Mouse (Mus musculus) MEL (cell line): ENCODE results near the gene Lin37. TPM values are rescaled to one million over a fixed set of nuclear protein-coding genes. Genes with fewer than 3 reads are reported as not detected.

Source experiments
- DNase-seq: peaks from one replicate; pipeline ENCODE4 v3.0.0; 2011; ENCODE audit warnings: low read depth, low spot score
- H3K27ac ChIP-seq: 2 replicates; pipeline ENCODE4 v1.5.1; 2012; ENCODE audit warnings: low read depth, mild to moderate bottlenecking, control low read depth, low read length, moderate library complexity; ENCODE audit not compliant: control insufficient read depth
- H3K27me3 ChIP-seq, 2 experiments: fragments of 150-350 bp in 1 of 2; sonication (generic) in 1 of 2; 2 replicates each; pipeline ENCODE4 v1.6.1; 2012; ENCODE audit warnings: low read length in 2 of 2, mild to moderate bottlenecking in 2 of 2, improper control_type of control experiment in 1 of 2, moderate library complexity in 1 of 2; ENCODE audit not compliant: insufficient read depth in 2 of 2, control insufficient read depth in 1 of 2
- H3K36me3 ChIP-seq, 2 experiments: 2 replicates each; pipeline ENCODE4 v1.6.1; 2012 to 2014; ENCODE audit warnings: low read length in 2 of 2, improper control_type of control experiment in 1 of 2, inconsistent platforms in 1 of 2, mild to moderate bottlenecking in 1 of 2; ENCODE audit not compliant: insufficient read depth in 2 of 2, control insufficient read depth in 1 of 2
- H3K4me1 ChIP-seq, 2 experiments: fragments of 150-350 bp in 1 of 2; sonication (generic) in 1 of 2; 2 replicates each; pipeline ENCODE4 v1.6.1; 2012; ENCODE audit warnings: low read length in 2 of 2, improper control_type of control experiment in 1 of 2, mild to moderate bottlenecking in 1 of 2; ENCODE audit not compliant: insufficient read depth in 2 of 2, control insufficient read depth in 1 of 2
- H3K4me3 ChIP-seq, 2 experiments: fragments of 150-350 bp in 1 of 2; sonication (generic) in 1 of 2; 2 replicates each; pipeline ENCODE4 v1.5.1; 2012; ENCODE audit warnings: low read depth in 2 of 2, low read length in 2 of 2, mild to moderate bottlenecking in 2 of 2, moderate library complexity in 2 of 2, control low read depth in 1 of 2, improper control_type of control experiment in 1 of 2; ENCODE audit not compliant: control insufficient read depth in 1 of 2, insufficient read depth in 1 of 2
- H3K79me2 ChIP-seq: 2 replicates; pipeline ENCODE4 v1.6.1; 2012; ENCODE audit warnings: mild to moderate bottlenecking, low read length, moderate library complexity; ENCODE audit not compliant: control insufficient read depth, poor library complexity, insufficient read depth
- H3K9ac ChIP-seq: 2 replicates; pipeline ENCODE4 v1.6.1; 2012; ENCODE audit warnings: low read depth, mild to moderate bottlenecking, control low read depth, low read length, moderate library complexity; ENCODE audit not compliant: control insufficient read depth, poor library complexity, severe bottlenecking
- H3K9me3 ChIP-seq: fragments of 150-350 bp; sonication (generic); replicated peaks from 2 replicates; pipeline ENCODE4 v1.6.1; 2012; ENCODE audit warnings: mild to moderate bottlenecking, low read length, improper control_type of control experiment, moderate library complexity; ENCODE audit not compliant: insufficient read depth
- BHLHE40 ChIP-seq: IDR thresholded peaks from 2 replicates; pipeline ENCODE4 v1.6.1; 2012; ENCODE audit warnings: low read depth, mild to moderate bottlenecking, inconsistent platforms, low read length, improper control_type of control experiment, borderline replicate concordance
- E2F4 ChIP-seq: IDR thresholded peaks from 2 replicates; pipeline ENCODE4 v1.6.1; 2011; ENCODE audit warnings: low read depth, low read length, improper control_type of control experiment, borderline replicate concordance
- ETS1 ChIP-seq: IDR thresholded peaks from 2 replicates; pipeline ENCODE4 v1.6.1; 2012; ENCODE audit warnings: low read depth, mild to moderate bottlenecking, inconsistent platforms, low read length, improper control_type of control experiment, moderate library complexity
- JUND ChIP-seq: IDR thresholded peaks from 2 replicates; pipeline ENCODE4 v1.6.1; 2011; ENCODE audit warnings: low read depth, mild to moderate bottlenecking, improper control_type of control experiment, low read length
- MAX ChIP-seq: IDR thresholded peaks from 2 replicates; pipeline ENCODE4 v1.6.1; 2011; ENCODE audit warnings: low read length, improper control_type of control experiment
- MXI1 ChIP-seq: IDR thresholded peaks from 2 replicates; pipeline ENCODE4 v1.6.1; 2011; ENCODE audit warnings: mild to moderate bottlenecking, low read depth, low read length, improper control_type of control experiment
- NRF1 ChIP-seq: IDR thresholded peaks from 2 replicates; pipeline ENCODE4 v1.6.1; 2014; ENCODE audit warnings: low read depth, mild to moderate bottlenecking, inconsistent platforms, low read length, improper control_type of control experiment, moderate library complexity; ENCODE audit not compliant: poor library complexity, insufficient read depth, severe bottlenecking
- RAD21 ChIP-seq: IDR thresholded peaks from 2 replicates; pipeline ENCODE4 v1.6.1; 2011; ENCODE audit warnings: mild to moderate bottlenecking, low read depth, low read length, improper control_type of control experiment
- RCOR1 ChIP-seq: IDR thresholded peaks from 2 replicates; pipeline ENCODE4 v1.6.1; 2012; ENCODE audit warnings: low read depth, mild to moderate bottlenecking, inconsistent platforms, low read length, improper control_type of control experiment
- TCF12 ChIP-seq: IDR thresholded peaks from 2 replicates; pipeline ENCODE4 v1.6.1; 2014; ENCODE audit warnings: low read depth, mild to moderate bottlenecking, inconsistent platforms, low read length, improper control_type of control experiment, moderate library complexity
- USF1 ChIP-seq: IDR thresholded peaks from 2 replicates; pipeline ENCODE4 v1.6.1; 2014; ENCODE audit warnings: low read depth, mild to moderate bottlenecking, inconsistent platforms, low read length, improper control_type of control experiment, moderate library complexity
- polyA plus RNA-seq, 2 experiments: library from polyadenylated mRNA; stranded (reverse) in 1 of 2; unstranded in 1 of 2; fragments of >175 nt in 1 of 2; fragments of >200 nt in 1 of 2; gene quantifications; 2 replicates each; pipeline versions ENCODE4 v1.2.1 to v1.2.4; 2012; ENCODE audit warnings: low replicate concordance in 2 of 2, low read depth in 1 of 2; ENCODE audit not compliant: insufficient read length in 2 of 2, insufficient read depth in 1 of 2, missing spikeins in 1 of 2
- total RNA-seq: library from RNA; depleted of rRNA; stranded (reverse); fragments of 300-350 nt; gene quantifications from 2 replicates; pipeline ENCODE4 v1.2.3, GENCODE M21; 2012; rRNA removed

Gene Lin37
- total and polyA plus RNA-seq, 3 experiments, result 10.9 to 49.8 TPM; not detected in 1

- Histone ChIP-seq H3K4me3 (no peak overlapping the region), H3K36me3 (no peaks in the 10 kb centered on the region), H3K4me1 (no peaks in the 10 kb centered on the region), H3K27me3 (peaks cover 0 to 2% of the 10 kb centered on the region in 2 experiments; a peak in 1 of 4 replicates), H3K9ac (no peak overlapping the region), H3K27ac (no peak overlapping the region), H3K79me2 (no peaks in the 10 kb centered on the region), H3K9me3 (no peaks in the 10 kb centered on the region)
- no peak for DNase-seq
- TF ChIP-seq RCOR1, result no peak
- peak; percentile 43; the same call in 1 of the 2 replicates for TF ChIP-seq USF1
Measured at GRCm38 (mm10) chr7:30515003-30515760, 44.5 kb downstream of the Lin37 start.

- peaks cover 0 to 2% of the 10 kb centered on the region in 2 experiments; a peak in 1 of 4 replicates for H3K27me3 ChIP-seq
- no peaks in the 10 kb centered on the region for H3K9me3 ChIP-seq
- TF ChIP-seq TCF12, result no peak
- no peak for TF ChIP-seq RAD21
- no peak for TF ChIP-seq MXI1
- no peak for TF ChIP-seq NRF1
- TF ChIP-seq MAX, result no peak
- TF ChIP-seq USF1, result no peak
- no peak for TF ChIP-seq E2F4
- TF ChIP-seq JUND, result no peak
- no peak for TF ChIP-seq BHLHE40
- TF ChIP-seq ETS1, result no peak
- TF ChIP-seq, all 39 proteins: peak for 0
- no peak overlapping the region for H3K27ac ChIP-seq
- DNase-seq, result no peak
- no peaks in the 10 kb centered on the region for H3K4me1 ChIP-seq
- no peaks in the 10 kb centered on the region for H3K36me3 ChIP-seq
- H3K4me3 ChIP-seq, result no peak overlapping the region
- no peaks in the 10 kb centered on the region for H3K79me2 ChIP-seq
- H3K9ac ChIP-seq, result no peak overlapping the region
Measured at GRCm38 (mm10) chr7:30508061-30508460, 51.6 kb downstream of the Lin37 start.

Other genes with a start within 250 kb of the Lin37 start
Only the 30 nearest of the 33 such genes appear.
- gene Lrfn3, start 197.1 kb downstream of the Lin37 start, total RNA-seq, result not detected in 2 replicates
- gene Lrfn3, start 197.1 kb downstream of the Lin37 start, polyA plus RNA-seq, result not detected
- 2.8 and 3.9 TPM in 2 replicates for gene Tyrobp, start 146.1 kb downstream of the Lin37 start, total RNA-seq
- gene Tyrobp, start 146.1 kb downstream of the Lin37 start, polyA plus RNA-seq, result 10 to 100 TPM in 1 of 2 experiments, not detected in 1; 13.6 TPM
- 7.1 and 15.5 TPM in 2 replicates for gene Hcst, start 140.0 kb downstream of the Lin37 start, total RNA-seq
- 10 to 100 TPM in 1 of 2 experiments, not detected in 1; 28.1 TPM for gene Hcst, start 140.0 kb downstream of the Lin37 start, polyA plus RNA-seq
- 6.2 and 7.0 TPM in 2 replicates for gene Nfkbid, start 138.1 kb downstream of the Lin37 start, total RNA-seq
- gene Nfkbid, start 138.1 kb downstream of the Lin37 start, polyA plus RNA-seq, result 10 to 100 TPM in 1 of 2 experiments, not detected in 1; 16.7 TPM
- gene Aplp1, start 114.3 kb downstream of the Lin37 start, total RNA-seq, result 1.5 and 1.9 TPM in 2 replicates
- 1 to 10 TPM in 1 of 2 experiments, not detected in 1; 7.1 TPM for gene Aplp1, start 114.3 kb downstream of the Lin37 start, polyA plus RNA-seq
- not detected in 2 replicates for gene Kirrel2, start 102.1 kb downstream of the Lin37 start, total RNA-seq
- not detected for gene Kirrel2, start 102.1 kb downstream of the Lin37 start, polyA plus RNA-seq
- gene Nphs1, start 101.5 kb downstream of the Lin37 start, total RNA-seq, result 1.3 and 2.3 TPM in 2 replicates
- 1 to 10 TPM in 1 of 2 experiments, not detected in 1; 1.2 TPM for gene Nphs1, start 101.5 kb downstream of the Lin37 start, polyA plus RNA-seq
- gene Prodh2, start 66.2 kb downstream of the Lin37 start, total RNA-seq, result not detected in 2 replicates
- not detected for gene Prodh2, start 66.2 kb downstream of the Lin37 start, polyA plus RNA-seq
- 1.8 and 2.4 TPM in 2 replicates for gene Arhgap33, start 24.8 kb downstream of the Lin37 start, total RNA-seq
- 10 to 100 TPM in 1 of 2 experiments, not detected in 1; 22.3 TPM for gene Arhgap33, start 24.8 kb downstream of the Lin37 start, polyA plus RNA-seq
- gene Hspb6, start 7.7 kb downstream of the Lin37 start, total RNA-seq, result 1.2 and 1.5 TPM in 2 replicates
- 10 to 100 TPM in 1 of 2 experiments, not detected in 1; 12.4 TPM for gene Hspb6, start 7.7 kb downstream of the Lin37 start, polyA plus RNA-seq
- 2.3 and 2.4 TPM in 2 replicates for gene Proser3, start 7.5 kb downstream of the Lin37 start, total RNA-seq
- gene Proser3, start 7.5 kb downstream of the Lin37 start, polyA plus RNA-seq, result 1 to 10 TPM in 1 of 2 experiments, not detected in 1; 8.9 TPM
- gene U2af1l4, start 3.5 kb upstream of the Lin37 start, total RNA-seq, result 67.2 and 74.2 TPM in 2 replicates
- 10 to 100 TPM in 1 of 2 experiments, not detected in 1; 72.5 TPM for gene U2af1l4, start 3.5 kb upstream of the Lin37 start, polyA plus RNA-seq
- 1.4 and 1.9 TPM in 2 replicates for gene Gm49396, start 3.5 kb upstream of the Lin37 start, total RNA-seq
- gene Gm49396, start 3.5 kb upstream of the Lin37 start, polyA plus RNA-seq, result 1 to 10 TPM in 1 of 2 experiments, not detected in 1; 4.2 TPM
- gene Psenen, start 3.8 kb upstream of the Lin37 start, total RNA-seq, result 43.0 and 60.8 TPM in 2 replicates
- gene Psenen, start 3.8 kb upstream of the Lin37 start, polyA plus RNA-seq, result 100 to 1,000 TPM in 1 of 2 experiments, not detected in 1; 157 TPM
- gene Igflr1, start 5.6 kb upstream of the Lin37 start, total RNA-seq, result 1.3 and 1.7 TPM in 2 replicates
- 1 to 10 TPM in 1 of 2 experiments, not detected in 1; 3.1 TPM for gene Igflr1, start 5.6 kb upstream of the Lin37 start, polyA plus RNA-seq
- 13.2 and 15.6 TPM in 2 replicates for gene Kmt2b, start 28.9 kb upstream of the Lin37 start, total RNA-seq
- 10 to 100 TPM in 1 of 2 experiments, not detected in 1; 48.2 TPM for gene Kmt2b, start 28.9 kb upstream of the Lin37 start, polyA plus RNA-seq
- 20.1 and 25.9 TPM in 2 replicates for gene Zbtb32, start 39.1 kb upstream of the Lin37 start, total RNA-seq
- gene Zbtb32, start 39.1 kb upstream of the Lin37 start, polyA plus RNA-seq, result 10 to 100 TPM in 1 of 2 experiments, not detected in 1; 32.8 TPM
- 0.42 and 0.54 TPM in 2 replicates for gene Upk1a, start 53.0 kb upstream of the Lin37 start, total RNA-seq
- 1 to 10 TPM in 1 of 2 experiments, not detected in 1; 1.6 TPM for gene Upk1a, start 53.0 kb upstream of the Lin37 start, polyA plus RNA-seq
- gene Cox6b1, start 66.3 kb upstream of the Lin37 start, total RNA-seq, result 566 and 611 TPM in 2 replicates
- gene Cox6b1, start 66.3 kb upstream of the Lin37 start, polyA plus RNA-seq, result 100 to 1,000 TPM in 1 of 2 experiments, not detected in 1; 799 TPM
- gene Etv2, start 76.0 kb upstream of the Lin37 start, total RNA-seq, result 0.15 TPM in 1 of 2 replicates, not detected in the other
- gene Etv2, start 76.0 kb upstream of the Lin37 start, polyA plus RNA-seq, result not detected
- gene Rbm42, start 90.5 kb upstream of the Lin37 start, total RNA-seq, result 103 and 124 TPM in 2 replicates
- gene Rbm42, start 90.5 kb upstream of the Lin37 start, polyA plus RNA-seq, result 100 to 1,000 TPM in 1 of 2 experiments, not detected in 1; 129 TPM
- 34.3 and 35.0 TPM in 2 replicates for gene Haus5, start 105.2 kb upstream of the Lin37 start, total RNA-seq
- 10 to 100 TPM in 1 of 2 experiments, not detected in 1; 55.9 TPM for gene Haus5, start 105.2 kb upstream of the Lin37 start, polyA plus RNA-seq
- not detected in 2 replicates for gene Pmis2, start 111.8 kb upstream of the Lin37 start, total RNA-seq
- gene Pmis2, start 111.8 kb upstream of the Lin37 start, polyA plus RNA-seq, result not detected
- gene 2200002J24Rik, start 139.1 kb upstream of the Lin37 start, total RNA-seq, result 0.52 TPM in 1 of 2 replicates, not detected in the other
- gene 2200002J24Rik, start 139.1 kb upstream of the Lin37 start, polyA plus RNA-seq, result 1 to 10 TPM in 1 of 2 experiments, not detected in 1; 1.2 TPM
- gene Atp4a, start 152.4 kb upstream of the Lin37 start, total RNA-seq, result 2.7 and 3.0 TPM in 2 replicates
- gene Atp4a, start 152.4 kb upstream of the Lin37 start, polyA plus RNA-seq, result 1 to 10 TPM in 1 of 2 experiments, not detected in 1; 1.5 TPM
- 218 and 266 TPM in 2 replicates for gene Tmem147, start 169.7 kb upstream of the Lin37 start, total RNA-seq
- 100 to 1,000 TPM; 307 to 324 TPM for gene Tmem147, start 169.7 kb upstream of the Lin37 start, polyA plus RNA-seq
- gene Gapdhs, start 183.8 kb upstream of the Lin37 start, total RNA-seq, result not detected in 2 replicates
- under 1 TPM in 1 of 2 experiments, not detected in 1; 0.49 TPM for gene Gapdhs, start 183.8 kb upstream of the Lin37 start, polyA plus RNA-seq
- gene Sbsn, start 191.6 kb upstream of the Lin37 start, total RNA-seq, result 1.2 TPM in 1 of 2 replicates, not detected in the other
- under 1 TPM in 1 of 2 experiments, not detected in 1; 0.17 TPM for gene Sbsn, start 191.6 kb upstream of the Lin37 start, polyA plus RNA-seq
- gene Dmkn, start 203.9 kb upstream of the Lin37 start, total RNA-seq, result not detected in 2 replicates
- not detected for gene Dmkn, start 203.9 kb upstream of the Lin37 start, polyA plus RNA-seq
- gene Krtdap, start 228.1 kb upstream of the Lin37 start, total RNA-seq, result not detected in 2 replicates
- not detected for gene Krtdap, start 228.1 kb upstream of the Lin37 start, polyA plus RNA-seq